Mouse (Mus musculus) CH12.LX (cell line): ENCODE data around the gene Rfc1.

Source experiments
- EP300 ChIP-seq: IDR thresholded peaks from 2 replicates; pipeline ENCODE4 v1.6.1; 2011; ENCODE audit warnings: low read length, improper control_type of control experiment
- POLR2A ChIP-seq: IDR thresholded peaks from 2 replicates; pipeline ENCODE4 v1.6.1; 2011; ENCODE audit warnings: low read depth, mild to moderate bottlenecking, improper control_type of control experiment, low read length

DNA sequence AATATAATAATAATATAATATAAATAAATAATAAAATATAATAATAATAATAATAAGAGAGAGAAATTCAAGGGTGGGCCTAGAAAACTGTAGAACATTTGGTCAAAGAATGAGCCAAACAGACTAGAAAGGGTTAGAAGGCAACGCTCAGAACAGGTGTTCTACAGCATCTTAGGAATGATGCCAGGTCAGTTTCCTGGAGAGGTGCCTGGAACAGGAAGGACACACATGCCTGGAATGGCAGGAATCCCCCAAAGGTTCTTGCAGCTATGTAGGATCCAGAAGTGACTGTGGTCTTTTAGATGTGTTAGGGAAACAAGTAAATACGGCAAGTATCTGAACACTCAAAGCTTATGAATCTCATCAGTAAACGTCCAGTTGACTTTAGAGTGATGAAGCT, 11.2 kb downstream of the Rfc1 start:
- no peak for TF ChIP-seq EP300
- no peak for TF ChIP-seq POLR2A
